Mouse (Mus musculus) midbrain, embryonic 16.5 days (tissue): ENCODE data around the gene Ttc28. TPM values are rescaled to one million over a fixed set of nuclear protein-coding genes. Genes with fewer than 3 reads are reported as not detected.
"Not testable (repeated sequence)": the region's sequence is repeated elsewhere in the genome, so short reads cannot be mapped to it uniquely, and the experiment has no call there.

Experiments
- ATAC-seq: fragments of 200-750 bp; cut with Nextera tagmentation; 2 replicates; pipeline ENCODE4 v1.8.0; 2017; ENCODE audit warnings: moderate TSS enrichment
- H3K27ac ChIP-seq: fragments of 300-500 bp; sonication (generic); 2 replicates; pipeline ENCODE4 v1.5.1; 2014; ENCODE audit warnings: mild to moderate bottlenecking, low read length, mixed read lengths
- H3K27me3 ChIP-seq: fragments of 300-500 bp; sonication (generic); 2 replicates; pipeline ENCODE4 v1.6.1; 2014; ENCODE audit warnings: low read depth, low read length, mixed read lengths; ENCODE audit not compliant: control insufficient read depth, insufficient read depth
- H3K36me3 ChIP-seq: fragments of 300-500 bp; sonication (generic); 2 replicates; pipeline ENCODE4 v1.6.1; 2014; ENCODE audit warnings: mild to moderate bottlenecking, low read length, moderate library complexity, mixed read lengths; ENCODE audit not compliant: control insufficient read depth, insufficient read depth
- H3K4me1 ChIP-seq: fragments of 300-500 bp; sonication (generic); 2 replicates; pipeline ENCODE4 v1.6.1; 2014; ENCODE audit warnings: mild to moderate bottlenecking, low read length, mixed read lengths; ENCODE audit not compliant: control insufficient read depth, insufficient read depth
- H3K4me2 ChIP-seq: fragments of 300-500 bp; sonication (generic); 2 replicates; pipeline ENCODE4 v1.6.1; 2014; ENCODE audit warnings: mild to moderate bottlenecking, low read length, mixed read lengths
- H3K4me3 ChIP-seq: fragments of 300-500 bp; sonication (generic); 2 replicates; pipeline ENCODE4 v1.5.1; 2014; ENCODE audit warnings: low read depth, mild to moderate bottlenecking, low read length, moderate library complexity, mixed read lengths
- H3K9ac ChIP-seq: fragments of 300-500 bp; sonication (generic); 2 replicates; pipeline ENCODE4 v1.6.1; 2014; ENCODE audit warnings: low read depth, low read length, mixed read lengths
- H3K9me3 ChIP-seq: fragments of 300-500 bp; sonication (generic); replicated peaks from 2 replicates; pipeline ENCODE4 v1.6.1; 2014; ENCODE audit warnings: mild to moderate bottlenecking, low read length, mixed read lengths; ENCODE audit not compliant: control insufficient read depth, poor library complexity, severe bottlenecking
- WGBS: fragments of 180-500 bp; shearing (Covaris S2); extraction: QIAGEN DNeasy Blood & Tissue Kit; methylation state at CpG from one replicate; pipeline ENCODE4 v1.1.7; 2014; 5-methylcytosine and 5-hydroxymethylcytosine counted together
- polyA plus RNA-seq: library from polyadenylated mRNA; unstranded; fragments of >200 nt; fragmentation: Nextera tagmentation; extraction: Ambion mirVana; gene quantifications from 2 replicates; pipeline ENCODE4 v1.2.1, GENCODE M21; 2015

The Ttc28 gene
- polyA plus RNA-seq, result 16.6 and 17.1 TPM in 2 replicates

DNA sequence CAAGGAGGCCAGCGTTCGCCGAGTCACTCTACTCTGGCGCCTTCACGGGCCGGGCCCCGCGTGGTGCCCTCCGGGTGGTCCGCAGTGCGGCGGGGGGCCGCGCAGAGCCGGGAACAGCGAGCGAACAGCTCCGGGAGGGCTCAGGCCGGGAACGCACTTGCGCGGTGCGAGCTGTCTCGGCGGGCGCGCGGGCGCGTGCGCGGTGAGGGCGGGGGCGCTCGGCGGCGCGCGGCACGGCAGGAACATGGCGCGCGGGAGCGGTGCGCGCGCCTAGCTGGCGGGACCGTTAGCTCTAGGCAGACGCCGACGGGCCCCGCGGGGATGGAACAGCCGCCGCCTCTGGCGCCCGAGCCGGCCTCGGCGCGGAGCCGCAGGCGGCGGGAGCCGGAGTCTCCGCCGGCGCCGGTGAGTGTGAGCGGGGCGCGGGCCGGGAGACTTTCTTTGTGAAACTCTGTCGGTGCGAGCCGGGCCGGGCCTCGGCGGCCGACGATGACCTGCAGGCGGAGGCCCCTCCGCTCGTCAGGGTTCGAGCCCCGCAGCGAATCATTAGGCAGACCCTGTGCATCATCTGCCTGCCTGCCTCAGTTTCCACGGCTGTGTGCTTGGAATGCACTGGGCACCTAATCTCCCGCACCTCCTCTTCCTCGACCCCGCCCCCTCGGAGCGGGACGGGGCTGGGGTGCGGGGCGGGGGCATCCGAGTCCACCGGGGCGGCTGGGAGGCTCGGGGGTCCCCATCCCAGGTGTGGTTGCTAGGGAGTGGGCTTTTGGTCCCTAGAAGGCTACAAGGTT lies at the start of gene Ttc28:
TSS of gene Ttc28 (plus strand) at position 220 of the 791 bp plus-strand sequence.
- H3K9me3 ChIP-seq, result no peaks in the 10 kb centered on the region
- H3K4me2 ChIP-seq, result peak within 1 kb of the TSS; percentile 81
- peak; percentile 89 for ATAC-seq
- no peaks in the 10 kb centered on the region for H3K27me3 ChIP-seq
- WGBS, result under 1% methylated on average over 82 of the region's 101 CpGs
- peaks cover 12% of the 10 kb centered on the region for H3K4me1 ChIP-seq
- H3K4me3 ChIP-seq, result peak within 1 kb of the TSS; percentile 62
- peak within 1 kb of the TSS; percentile 87 for H3K27ac ChIP-seq
- H3K9ac ChIP-seq, result peak within 1 kb of the TSS; percentile 86
- H3K36me3 ChIP-seq, result no peaks in the 10 kb centered on the region

DNA sequence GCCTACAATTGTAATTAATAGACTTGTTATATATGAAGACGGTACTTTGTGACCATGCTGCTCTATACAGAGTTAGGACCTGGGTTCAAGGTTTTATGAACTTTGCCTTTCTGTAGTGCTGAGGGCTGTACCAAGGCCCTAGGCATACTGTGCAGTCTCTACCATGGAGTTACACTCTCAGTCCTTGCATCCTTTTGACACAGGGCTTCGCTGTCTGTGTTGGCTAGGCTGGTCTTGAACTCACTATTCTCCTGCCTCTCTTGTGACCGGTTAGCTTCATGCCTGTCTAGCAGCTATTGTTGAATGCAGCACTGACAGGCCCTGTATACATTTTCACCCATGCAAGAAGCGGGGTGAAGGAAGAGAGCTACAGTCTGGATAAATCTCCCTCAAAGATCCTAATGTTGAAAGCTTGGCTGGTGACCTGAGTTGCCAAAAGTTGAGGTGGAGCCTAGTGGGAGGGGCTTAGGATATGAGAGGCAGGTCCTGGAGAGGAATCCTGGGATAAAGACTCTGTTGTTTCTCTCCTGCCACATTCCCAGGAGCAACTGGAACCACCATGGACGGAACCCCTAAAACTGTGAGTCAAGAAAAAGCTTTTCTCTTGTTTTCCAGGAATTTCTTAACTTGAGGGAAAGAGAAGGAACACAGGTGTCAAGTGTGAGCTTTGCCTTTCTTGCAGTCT lies 48.4 kb upstream of the Ttc28 start:
- no peaks in the 10 kb centered on the region for H3K9me3 ChIP-seq
- H3K4me1 ChIP-seq, result no peaks in the 10 kb centered on the region
- H3K9ac ChIP-seq, result no peak overlapping the region
- no peak overlapping the region for H3K4me2 ChIP-seq
- H3K27ac ChIP-seq, result no peak overlapping the region
- no peak overlapping the region for H3K4me3 ChIP-seq
- H3K36me3 ChIP-seq, result no peaks in the 10 kb centered on the region
- H3K27me3 ChIP-seq, result no peaks in the 10 kb centered on the region
- ATAC-seq, result no peak
- WGBS, result 92% methylated on average over 5 of the region's 5 CpGs

DNA sequence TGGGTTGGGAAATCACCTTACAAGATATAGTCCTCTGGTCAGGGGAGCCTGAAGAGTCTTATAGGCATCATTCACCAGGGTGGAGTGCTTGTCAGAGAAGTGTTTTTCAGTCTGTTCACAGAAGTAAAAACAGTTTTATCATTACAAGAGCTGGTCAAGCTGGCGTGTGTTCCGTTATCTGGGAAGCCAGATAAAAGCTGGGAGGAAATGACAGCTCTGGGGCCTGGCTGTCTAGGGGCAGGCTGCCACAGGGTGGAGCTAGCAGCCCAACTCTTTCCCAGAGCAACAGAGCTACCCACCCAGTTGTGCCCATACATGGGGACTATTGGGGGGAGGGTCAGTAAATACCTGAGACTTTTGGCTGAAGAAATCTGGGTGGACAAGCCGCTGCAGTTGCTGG lies 43.6 kb upstream of the Ttc28 start:
- no peaks in the 10 kb centered on the region for H3K36me3 ChIP-seq
- peaks cover 9% of the 10 kb centered on the region for H3K4me1 ChIP-seq
- WGBS, result 25% methylated on average over 3 of the region's 3 CpGs
- ATAC-seq, result no peak
- H3K27ac ChIP-seq, result no peak overlapping the region
- H3K4me2 ChIP-seq, result no peak overlapping the region
- no peaks in the 10 kb centered on the region for H3K27me3 ChIP-seq
- H3K9ac ChIP-seq, result no peak overlapping the region
- no peaks in the 10 kb centered on the region for H3K9me3 ChIP-seq
- H3K4me3 ChIP-seq, result no peak overlapping the region

DNA sequence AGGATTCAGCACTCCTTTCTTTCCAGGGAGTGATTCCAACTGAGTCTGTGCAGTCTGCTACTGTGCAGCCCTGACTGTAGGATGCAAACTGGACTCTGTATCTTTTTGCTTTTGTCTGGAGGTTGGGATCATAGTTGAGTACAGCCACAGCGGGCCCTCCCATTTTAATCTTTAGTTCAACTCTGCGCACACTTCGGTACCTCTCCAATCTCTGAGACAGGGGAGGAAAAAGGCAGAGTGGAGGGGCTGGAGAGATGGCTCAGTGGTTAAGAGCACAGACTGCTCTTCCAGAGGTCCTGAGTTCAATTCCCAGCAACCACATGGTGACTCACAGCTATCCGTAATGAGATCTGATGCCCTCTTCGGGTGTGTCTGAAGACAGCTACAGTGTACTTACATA lies 41.6 kb upstream of the Ttc28 start:
- not testable (repeated sequence) for H3K36me3 ChIP-seq, H3K4me3 ChIP-seq, H3K27me3 ChIP-seq, H3K4me1 ChIP-seq, H3K27ac ChIP-seq, ATAC-seq, H3K4me2 ChIP-seq, H3K9me3 ChIP-seq, H3K9ac ChIP-seq
- 94% methylated on average over 5 of the region's 5 CpGs for WGBS

DNA sequence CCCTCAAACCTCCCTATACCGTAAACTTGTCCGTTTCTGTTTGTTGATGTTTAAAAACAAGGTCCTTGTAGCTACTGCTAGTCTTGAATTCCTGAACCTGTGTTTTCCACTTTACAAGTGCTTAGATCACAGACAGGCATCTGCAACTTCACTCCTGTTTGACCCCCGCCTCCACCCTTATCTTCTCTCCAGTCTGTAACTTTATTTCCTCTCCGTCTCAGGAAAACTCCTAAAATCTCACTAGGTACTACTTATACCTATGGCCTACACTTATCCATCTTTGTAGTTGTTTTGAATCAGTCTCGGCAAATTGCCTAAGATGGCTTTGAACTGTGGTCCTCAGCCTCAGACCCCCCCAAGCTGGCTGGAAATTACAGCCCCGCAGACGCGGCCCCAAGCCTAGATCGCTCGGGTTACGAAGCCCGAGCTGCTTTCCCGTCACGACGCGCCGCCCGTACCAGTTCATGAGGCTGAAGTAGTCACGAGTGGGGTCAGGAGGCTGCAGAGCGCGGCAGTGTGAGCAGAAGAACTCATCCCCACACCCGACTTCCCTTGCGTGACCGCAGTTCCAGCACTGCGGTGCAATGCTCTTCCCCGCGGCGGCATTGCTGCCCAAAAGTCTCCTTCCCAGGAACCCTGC lies 40.4 kb upstream of the Ttc28 start:
- 8% methylated on average over 28 of the region's 28 CpGs for WGBS
- peak overlapping the region; percentile 69 for H3K4me3 ChIP-seq

DNA sequence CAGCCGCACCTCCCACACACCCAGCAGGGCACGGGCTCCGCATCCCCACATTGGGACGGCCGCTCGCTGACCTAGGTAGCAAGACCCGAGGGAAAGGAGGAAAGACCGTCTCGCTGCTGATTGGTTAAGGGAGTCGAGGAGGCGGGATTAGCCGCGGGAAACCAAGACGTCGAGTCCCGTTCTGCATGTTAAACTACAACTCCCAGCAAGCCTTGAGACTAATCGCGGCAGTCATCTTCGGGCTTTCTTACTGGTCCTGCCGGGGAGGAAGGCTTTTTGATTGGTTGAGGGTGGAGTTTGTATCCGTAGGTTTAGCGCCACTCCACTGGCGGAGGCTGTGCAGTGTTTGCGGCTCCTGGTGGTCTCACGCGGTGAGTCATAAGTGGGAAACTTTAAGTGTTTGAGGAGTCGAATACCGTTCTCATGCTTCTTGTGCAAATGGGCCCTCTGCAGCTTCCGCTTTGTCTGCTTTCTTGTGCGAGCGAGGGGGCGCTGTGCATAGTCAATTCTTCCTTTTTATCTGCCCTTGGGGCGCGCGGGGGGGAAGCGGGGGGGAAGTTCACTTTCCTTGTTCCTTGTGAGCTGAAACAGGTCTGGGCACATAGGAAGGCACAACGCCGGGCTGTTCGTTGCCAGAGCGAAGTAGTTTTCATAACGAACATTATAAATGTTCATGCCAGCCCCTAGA lies 39.8 kb upstream of the Ttc28 start, which contains the start of the genes Hscb and Chek2:
TSS of gene Hscb (minus strand) at position 100 of the 688 bp plus-strand sequence.
TSS of gene Chek2 (plus strand) at position 302 of the 688 bp plus-strand sequence.
- WGBS, result under 1% methylated on average over 41 of the region's 41 CpGs
- peak; percentile 99 for ATAC-seq
- peak within 1 kb of the TSS; percentile 92 for H3K4me2 ChIP-seq
- H3K4me3 ChIP-seq, result peak within 1 kb of the TSS; percentile 69
- H3K4me1 ChIP-seq, result peaks cover 9% of the 10 kb centered on the region
- no peaks in the 10 kb centered on the region for H3K27me3 ChIP-seq
- H3K9me3 ChIP-seq, result no peaks in the 10 kb centered on the region
- H3K36me3 ChIP-seq, result no peaks in the 10 kb centered on the region
- peak within 1 kb of the TSS; percentile 69 for H3K9ac ChIP-seq
- H3K27ac ChIP-seq, result peak within 1 kb of the TSS; percentile 61

More for the DNA sequence above, 40.4 kb upstream of the Ttc28 start:
- H3K9me3 ChIP-seq, result no peaks in the 10 kb centered on the region
- peak overlapping the region; percentile 69 for H3K9ac ChIP-seq
- no peaks in the 10 kb centered on the region for H3K36me3 ChIP-seq
- peak overlapping the region; percentile 80 for H3K4me2 ChIP-seq
- H3K27ac ChIP-seq, result peak overlapping the region; percentile 61
- peaks cover 9% of the 10 kb centered on the region for H3K4me1 ChIP-seq
- H3K27me3 ChIP-seq, result no peaks in the 10 kb centered on the region
- ATAC-seq, result peak; percentile 87

DNA sequence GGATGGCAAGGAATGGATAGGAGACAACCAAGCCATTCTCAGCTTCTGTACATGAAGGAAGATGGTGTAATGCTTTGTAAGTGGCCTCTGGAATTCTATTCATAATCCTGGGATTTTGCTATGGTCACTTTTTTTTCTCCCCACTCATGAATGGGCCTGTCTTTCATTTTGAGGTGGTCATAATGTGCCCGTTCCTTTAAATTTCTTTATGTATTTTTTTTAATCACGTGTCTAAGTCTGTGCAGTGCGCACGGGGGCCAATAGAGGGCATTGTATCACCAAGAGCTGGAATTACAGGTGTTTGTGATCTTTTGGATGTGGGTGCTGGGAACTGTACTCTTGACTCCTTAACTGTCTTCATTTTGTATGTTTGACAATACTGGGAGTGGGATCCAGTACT lies 39.1 kb upstream of the Ttc28 start:
- 9% methylated on average over 4 of the region's 4 CpGs for WGBS
- H3K9ac ChIP-seq, result peak overlapping the region; percentile 48
- H3K36me3 ChIP-seq, result no peaks in the 10 kb centered on the region
- peak overlapping the region; percentile 92 for H3K4me2 ChIP-seq
- H3K27ac ChIP-seq, result no peak overlapping the region
- H3K27me3 ChIP-seq, result no peaks in the 10 kb centered on the region
- ATAC-seq, result no peak
- H3K4me1 ChIP-seq, result peaks cover 9% of the 10 kb centered on the region
- H3K4me3 ChIP-seq, result peak overlapping the region; percentile 69
- H3K9me3 ChIP-seq, result no peaks in the 10 kb centered on the region

DNA sequence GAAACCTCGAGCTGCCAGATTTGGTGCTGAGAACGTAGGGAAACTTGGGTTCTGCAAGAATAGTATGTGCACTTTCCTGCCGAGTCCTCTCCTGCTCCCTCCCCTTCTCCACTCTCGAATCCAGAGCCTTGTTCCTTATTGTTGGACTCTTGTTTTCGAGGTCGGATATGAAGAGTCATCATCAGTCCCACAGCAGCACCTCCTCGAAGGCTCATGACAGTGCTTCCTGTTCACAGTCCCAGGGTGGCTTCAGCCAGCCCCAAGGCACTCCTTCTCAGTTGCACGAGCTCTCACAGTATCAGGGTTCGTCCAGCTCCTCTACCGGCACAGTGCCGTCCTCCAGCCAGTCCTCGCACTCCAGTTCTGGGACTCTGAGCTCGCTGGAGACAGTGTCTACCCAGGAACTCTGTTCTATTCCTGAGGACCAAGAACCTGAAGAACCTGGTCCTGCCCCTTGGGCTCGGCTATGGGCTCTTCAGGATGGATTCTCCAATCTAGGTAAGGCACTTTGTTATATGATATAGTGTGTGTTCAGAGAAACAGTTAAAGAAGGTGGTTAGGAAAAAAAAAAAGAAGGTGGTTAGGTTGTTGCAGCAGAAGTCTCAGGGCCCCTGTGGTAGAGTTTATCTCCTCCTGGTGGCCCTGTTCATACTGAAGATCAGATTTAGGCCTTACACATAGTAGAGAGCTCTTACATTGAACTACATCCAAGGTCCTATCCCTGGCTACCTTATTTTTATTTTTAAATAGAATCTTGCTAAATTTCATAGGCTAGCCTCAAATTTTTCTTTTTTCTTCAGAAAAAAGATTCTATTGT lies 38.3 kb upstream of the Ttc28 start:
- 90% methylated on average over 14 of the region's 14 CpGs for WGBS
- H3K27me3 ChIP-seq, result no peaks in the 10 kb centered on the region
- H3K9ac ChIP-seq, result no peak overlapping the region
- H3K4me2 ChIP-seq, result no peak overlapping the region
- no peak for ATAC-seq
- no peak overlapping the region for H3K4me3 ChIP-seq
- no peaks in the 10 kb centered on the region for H3K9me3 ChIP-seq
- H3K4me1 ChIP-seq, result peaks cover 9% of the 10 kb centered on the region
- no peak overlapping the region for H3K27ac ChIP-seq
- H3K36me3 ChIP-seq, result no peaks in the 10 kb centered on the region
